Mouse (Mus musculus) CH12.LX (cell line): Measurements from ENCODE around the gene D630045J12Rik. TPM values are rescaled to one million over a fixed set of nuclear protein-coding genes. Genes with fewer than 3 reads are reported as not detected.

Source experiments
- DNase-seq: peaks from one replicate; pipeline ENCODE4 v3.0.0-alpha.2; 2013; ENCODE audit errors: extremely low read depth
- H3K27ac ChIP-seq: 2 replicates; pipeline ENCODE4 v1.5.1; 2012; ENCODE audit warnings: low read depth, mild to moderate bottlenecking, control low read depth, moderate library complexity; ENCODE audit not compliant: insufficient read depth
- H3K27me3 ChIP-seq: replicated peaks from 2 replicates; pipeline ENCODE3; 2012; ENCODE audit warnings: inconsistent platforms
- H3K36me3 ChIP-seq, 2 experiments: replicated peaks in 1 of 2; 2 replicates each; pipeline versions ENCODE3 to v1.6.1; 2012; ENCODE audit warnings: inconsistent platforms in 1 of 2, low read length in 1 of 2, mild to moderate bottlenecking in 1 of 2, mixed read lengths in 1 of 2, moderate library complexity in 1 of 2; ENCODE audit not compliant: control insufficient read depth in 1 of 2, insufficient read depth in 1 of 2
- H3K4me1 ChIP-seq, 2 experiments: 2 replicates each; pipeline ENCODE4 v1.6.1; 2012; ENCODE audit warnings: inconsistent platforms in 1 of 2, moderate library complexity in 1 of 2; ENCODE audit not compliant: insufficient read depth in 2 of 2, control insufficient read depth in 1 of 2
- H3K4me2 ChIP-seq: 2 replicates; pipeline ENCODE4 v1.6.1; 2012; ENCODE audit warnings: low read depth, mild to moderate bottlenecking, control low read depth; ENCODE audit not compliant: poor library complexity, insufficient read depth, severe bottlenecking
- H3K4me3 ChIP-seq, 3 experiments: fragments of 150-350 bp in 1 of 3; sonication (generic) in 1 of 3; replicated peaks in 1 of 3; 2 replicates each; pipeline versions ENCODE3 to v1.5.1; 2011 to 2012; ENCODE audit warnings: low read depth in 2 of 3, low read length in 2 of 3, mild to moderate bottlenecking in 2 of 3, moderate library complexity in 2 of 3, control low read depth in 1 of 3, improper control_type of control experiment in 1 of 3, inconsistent platforms in 1 of 3, mixed read lengths in 1 of 3; ENCODE audit not compliant: poor library complexity in 1 of 3
- H3K79me2 ChIP-seq: replicated peaks from 2 replicates; pipeline ENCODE4 v1.6.1; 2012; ENCODE audit warnings: mild to moderate bottlenecking, moderate library complexity; ENCODE audit not compliant: control insufficient read depth, poor library complexity, insufficient read depth, severe bottlenecking; ENCODE audit errors: extremely low read depth
- H3K9ac ChIP-seq: 2 replicates; pipeline ENCODE4 v1.6.1; 2012; ENCODE audit warnings: low read depth, mild to moderate bottlenecking, control low read depth, moderate library complexity; ENCODE audit not compliant: insufficient read depth
- H3K9me3 ChIP-seq: replicated peaks from 2 replicates; pipeline ENCODE3; 2012; ENCODE audit warnings: low read length, inconsistent platforms, mixed read lengths
- CHD1 ChIP-seq: IDR thresholded peaks from 2 replicates; pipeline ENCODE4 v1.6.1; 2012; ENCODE audit warnings: low read depth, low read length, improper control_type of control experiment, inconsistent platforms
- CHD2 ChIP-seq: IDR thresholded peaks from 2 replicates; pipeline ENCODE4 v1.6.1; 2011; ENCODE audit warnings: low read length, improper control_type of control experiment
- CTCF ChIP-seq, 2 experiments: IDR thresholded peaks in 1 of 2; conservative IDR thresholded peaks in 1 of 2; 2 replicates each; pipeline ENCODE4 v1.5.1; 2011 to 2012; ENCODE audit warnings: low read depth in 2 of 2, low read length in 2 of 2, improper control_type of control experiment in 1 of 2, inconsistent platforms in 1 of 2, mild to moderate bottlenecking in 1 of 2, moderate library complexity in 1 of 2
- E2F4 ChIP-seq: IDR thresholded peaks from 2 replicates; pipeline ENCODE4 v1.6.1; 2011; ENCODE audit warnings: low read depth, low read length, improper control_type of control experiment; ENCODE audit not compliant: insufficient replicate concordance
- ELF1 ChIP-seq: IDR thresholded peaks from 2 replicates; pipeline ENCODE4 v1.6.1; 2014; ENCODE audit warnings: low read depth, mild to moderate bottlenecking, inconsistent platforms, low read length, improper control_type of control experiment
- EP300 ChIP-seq: IDR thresholded peaks from 2 replicates; pipeline ENCODE4 v1.6.1; 2011; ENCODE audit warnings: low read length, improper control_type of control experiment
- ETS1 ChIP-seq: conservative IDR thresholded peaks from 2 replicates; pipeline ENCODE4 v1.6.1; 2012; ENCODE audit warnings: low read depth, mild to moderate bottlenecking, inconsistent platforms, low read length, improper control_type of control experiment, moderate library complexity
- GABPA ChIP-seq: IDR thresholded peaks from 2 replicates; pipeline ENCODE4 v1.6.1; 2012; ENCODE audit warnings: low read depth, low read length, improper control_type of control experiment, inconsistent platforms; ENCODE audit not compliant: insufficient replicate concordance
- IRF4 ChIP-seq: IDR thresholded peaks from 2 replicates; pipeline ENCODE4 v1.6.1; 2014; ENCODE audit warnings: low read depth, mild to moderate bottlenecking, inconsistent platforms, low read length, improper control_type of control experiment
- JUN ChIP-seq: IDR thresholded peaks from 2 replicates; pipeline ENCODE4 v1.6.1; 2011; ENCODE audit warnings: low read depth, mild to moderate bottlenecking, low read length, improper control_type of control experiment, moderate library complexity; ENCODE audit not compliant: insufficient read depth
- KAT2A ChIP-seq: IDR thresholded peaks from 2 replicates; pipeline ENCODE4 v1.6.1; 2012; ENCODE audit warnings: low read length, improper control_type of control experiment, inconsistent platforms; ENCODE audit not compliant: insufficient replicate concordance
- MAFK ChIP-seq: IDR thresholded peaks from 2 replicates; pipeline ENCODE4 v1.6.1; 2011; ENCODE audit warnings: low read length, improper control_type of control experiment; ENCODE audit not compliant: insufficient replicate concordance
- MAX ChIP-seq: IDR thresholded peaks from 2 replicates; pipeline ENCODE4 v1.6.1; 2011; ENCODE audit warnings: low read length, improper control_type of control experiment
- MEF2A ChIP-seq: IDR thresholded peaks from 2 replicates; pipeline ENCODE4 v1.6.1; 2014; ENCODE audit warnings: low read depth, mild to moderate bottlenecking, inconsistent platforms, low read length, improper control_type of control experiment, borderline replicate concordance
- MXI1 ChIP-seq: IDR thresholded peaks from 2 replicates; pipeline ENCODE4 v1.6.1; 2011; ENCODE audit warnings: mild to moderate bottlenecking, low read depth, low read length, improper control_type of control experiment
- NELFE ChIP-seq: IDR thresholded peaks from 2 replicates; pipeline ENCODE4 v1.6.1; 2011; ENCODE audit warnings: low read depth, low read length, improper control_type of control experiment
- NRF1 ChIP-seq: IDR thresholded peaks from 2 replicates; pipeline ENCODE4 v1.6.1; 2014; ENCODE audit warnings: low read depth, mild to moderate bottlenecking, inconsistent platforms, low read length, improper control_type of control experiment, moderate library complexity
- PAX5 ChIP-seq: IDR thresholded peaks from 2 replicates; pipeline ENCODE4 v1.6.1; 2012; ENCODE audit warnings: low read length, inconsistent platforms, mixed read lengths
- POLR2A ChIP-seq: IDR thresholded peaks from 2 replicates; pipeline ENCODE4 v1.6.1; 2011; ENCODE audit warnings: low read depth, mild to moderate bottlenecking, improper control_type of control experiment, low read length
- POLR2AphosphoS2 ChIP-seq: IDR thresholded peaks from 2 replicates; pipeline ENCODE4 v1.6.1; 2011; ENCODE audit warnings: low read depth, low read length, improper control_type of control experiment
- RAD21 ChIP-seq: IDR thresholded peaks from 2 replicates; pipeline ENCODE4 v1.6.1; 2011; ENCODE audit warnings: low read depth, mild to moderate bottlenecking, low read length, improper control_type of control experiment, moderate library complexity
- SMC3 ChIP-seq: IDR thresholded peaks from 2 replicates; pipeline ENCODE4 v1.6.1; 2011; ENCODE audit warnings: low read depth, low read length, improper control_type of control experiment
- UBTF ChIP-seq: IDR thresholded peaks from 2 replicates; pipeline ENCODE4 v1.6.1; 2012; ENCODE audit warnings: low read depth, mild to moderate bottlenecking, inconsistent platforms, low read length, improper control_type of control experiment, moderate library complexity
- ZC3H11A ChIP-seq: IDR thresholded peaks from 2 replicates; pipeline ENCODE4 v1.6.1; 2012; ENCODE audit warnings: low read depth, mild to moderate bottlenecking, inconsistent platforms, low read length, improper control_type of control experiment
- ZNF384 ChIP-seq: IDR thresholded peaks from 2 replicates; pipeline ENCODE4 v1.6.1; 2012; ENCODE audit warnings: low read depth, low read length, improper control_type of control experiment, inconsistent platforms
- dilution Hi-C: fragments of 300-500 bp; cut with MboI; formaldehyde crosslinking; loops from 2 replicates; pipeline ENCODE4 v1.14.3; 2020; ENCODE audit warnings: low sequenced_read_pairs; ENCODE audit not compliant: extremely low pct_unique_long_range_greater_than_20kb, extremely low pct_ligation_motif_present
- in situ Hi-C: fragments of 300-500 bp; cut with MboI; formaldehyde crosslinking; loops from 3 replicates; pipeline ENCODE4 v1.14.3; 2019; ENCODE audit warnings: low sequenced_read_pairs, low pct_ligation_motif_present, low pct_unique_long_range_greater_than_20kb, mixed read lengths
- polyA plus RNA-seq: library from polyadenylated mRNA; unstranded; fragments of >175 nt; gene quantifications from 2 replicates; pipeline ENCODE4 v1.2.1, GENCODE M21; 2012; ENCODE audit warnings: low read depth; ENCODE audit not compliant: insufficient read length
- total RNA-seq, 2 experiments: library from RNA; depleted of rRNA; stranded (reverse); fragments of 300-350 nt in 1 of 2; fragments of >200 nt in 1 of 2; gene quantifications; 2 replicates each; pipeline ENCODE4 v1.2.3; 2012 to 2014

Gene D630045J12Rik
- total and polyA plus RNA-seq, 3 experiments = 0.48 to 4.9 (median 1.7) TPM

DNA sequence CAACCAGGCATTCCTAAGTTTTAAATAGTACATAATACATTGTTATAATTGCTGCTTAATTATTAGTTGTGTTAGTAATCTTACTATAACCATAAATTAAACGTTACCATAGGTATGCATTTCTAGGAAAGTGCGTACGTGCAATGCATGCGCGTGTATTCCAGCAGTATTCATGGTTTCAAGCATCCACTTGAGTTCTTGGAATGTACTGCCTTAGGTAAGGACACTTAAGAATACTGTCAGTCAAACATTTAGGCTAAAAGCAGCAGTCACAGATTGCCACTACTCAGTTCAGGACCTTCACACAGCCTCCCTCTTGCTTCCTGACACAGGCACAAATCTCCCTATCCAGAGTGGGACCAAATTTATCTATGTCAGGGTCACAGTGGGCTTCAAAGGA is 145.4 kb downstream of the D630045J12Rik start:
- Histone ChIP-seq H3K4me2 (no peak overlapping the region), H3K36me3 (no peaks in the 10 kb centered on the region), H3K9ac (no peak overlapping the region), H3K27me3 (no peaks in the 10 kb centered on the region), H3K27ac (no peak overlapping the region), H3K79me2 (no peaks in the 10 kb centered on the region), H3K9me3 (no peaks in the 10 kb centered on the region), H3K4me1 (no peaks in the 10 kb centered on the region), H3K4me3 (no peak overlapping the region)
- in situ Hi-C loops = no loop called here
- TF ChIP-seq CHD2 = no peak
- no peak for TF ChIP-seq ETS1
- no peak for TF ChIP-seq MEF2A
- no peak for TF ChIP-seq KAT2A
- TF ChIP-seq CHD1 = no peak
- TF ChIP-seq ZC3H11A = no peak
- TF ChIP-seq EP300 = no peak
- no peak for TF ChIP-seq SMC3
- TF ChIP-seq PAX5 = no peak
- TF ChIP-seq GABPA = no peak
- no peak for TF ChIP-seq CTCF (conservative IDR thresholded peaks at IDR 0.05 in 1 of 2, IDR thresholded peaks at IDR 0.05 in 1 of 2; ENCODE audit: low read depth in 2 of 2, low read length in 2 of 2)
- no peak for TF ChIP-seq RAD21
- TF ChIP-seq MXI1 = no peak
- TF ChIP-seq ZNF384 = no peak
- no peak for TF ChIP-seq MAX
- dilution Hi-C loops = no loop called here
- DNase-seq = no peak

DNA sequence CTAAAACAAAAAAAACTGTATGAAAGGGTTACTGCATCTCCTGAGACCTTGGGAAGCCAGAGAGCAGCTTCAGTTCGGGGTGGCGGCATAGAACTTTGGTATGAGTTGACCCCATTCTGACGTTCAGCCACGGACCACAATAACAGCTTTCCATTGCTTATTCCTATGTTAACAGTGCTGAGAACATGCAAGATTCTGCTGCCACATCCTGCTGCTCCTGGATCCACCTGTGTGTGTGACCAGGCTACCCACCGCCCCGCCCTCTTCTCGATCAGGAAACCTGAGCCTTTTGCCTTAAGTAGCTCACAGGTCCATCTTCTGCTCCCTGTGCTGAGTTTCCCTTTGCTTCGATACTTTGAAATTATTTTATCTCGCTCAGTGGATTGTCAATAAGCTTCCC is 147.9 kb downstream of the D630045J12Rik start:
- dilution Hi-C loops (no loop called here), in situ Hi-C loops (no loop called here)
- Histone ChIP-seq H3K4me1 (no peaks in the 10 kb centered on the region), H3K9ac (no peak overlapping the region), H3K4me3 (no peak overlapping the region), H3K27ac (no peak overlapping the region), H3K4me2 (no peak overlapping the region), H3K27me3 (no peaks in the 10 kb centered on the region), H3K36me3 (no peaks in the 10 kb centered on the region), H3K9me3 (peaks cover 3% of the 10 kb centered on the region), H3K79me2 (no peaks in the 10 kb centered on the region)
- no peak for TF ChIP-seq E2F4
- TF ChIP-seq RAD21 = no peak
- TF ChIP-seq ELF1 = no peak
- no peak for TF ChIP-seq JUN
- no peak for TF ChIP-seq SMC3
- no peak for TF ChIP-seq CHD2
- TF ChIP-seq MAFK = no peak
- TF ChIP-seq POLR2AphosphoS2 = no peak
- TF ChIP-seq POLR2A = no peak
- no peak for TF ChIP-seq ZC3H11A
- TF ChIP-seq GABPA = no peak
- no peak for TF ChIP-seq NRF1
- no peak for TF ChIP-seq IRF4
- no peak for TF ChIP-seq KAT2A
- no peak for TF ChIP-seq MXI1
- no peak for TF ChIP-seq NELFE
- no peak for TF ChIP-seq MEF2A
- no peak for TF ChIP-seq UBTF
- DNase-seq = no peak
